In the genomic region with DNA sequence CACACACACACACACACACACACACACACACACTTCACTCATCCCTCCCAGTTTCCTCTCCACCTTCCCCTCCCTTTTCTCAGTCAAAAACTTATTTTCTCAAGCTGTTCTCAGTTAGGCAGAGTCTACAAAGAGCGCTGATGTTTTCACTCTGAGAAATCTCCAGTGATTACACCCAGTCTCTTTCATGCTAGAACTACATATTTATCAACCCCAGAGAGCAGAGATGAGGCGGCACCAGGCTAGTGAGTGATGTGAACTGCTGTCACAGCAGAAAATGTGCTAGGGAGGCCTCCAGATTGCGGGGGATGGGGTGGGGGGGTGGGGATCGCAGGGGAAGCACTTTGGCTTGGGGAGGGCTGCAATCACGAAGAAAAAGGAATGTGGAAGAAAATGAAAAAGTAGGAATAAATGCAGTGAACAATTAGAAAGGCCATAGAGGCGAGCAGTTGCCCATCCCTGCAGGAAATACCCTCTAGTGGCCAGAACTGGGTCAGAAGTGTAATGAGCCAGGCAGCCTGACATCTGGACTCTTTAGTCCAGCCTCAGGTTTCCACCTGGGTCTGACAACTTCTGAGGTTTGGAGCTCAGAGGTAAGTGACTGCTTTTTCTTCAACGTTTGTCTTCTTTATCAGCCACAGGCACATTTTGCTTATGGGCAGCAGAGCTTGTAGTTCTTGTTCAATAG, we compare ENCODE assay signal across 12 mouse cellular contexts.
DNase-seq lines count a peak whose midpoint lies in the region; ATAC-seq and TF ChIP-seq lines count a peak whose summit lies in the region.
"Had no signal": no experiment of that assay in that cellular context is flagged by ENCODE, and none has a peak within 500 bp of the region (broad histone marks: within the 10 kb centered on the region; RNA-seq: fewer than 3 reads in every experiment).

No protein-coding gene starts in this region.

- 0 out of 2 replicates have a peak, but pooled peaks have one; percentile 16 for TF ChIP-seq CTCF in lung, adult 2 months (IDR thresholded peaks at IDR 0.05; ENCODE audit: insufficient read depth, low read length)

- ATAC-seq in heart, embryonic 11.5 days (replicated peaks; ENCODE audit: insufficient number of reproducible peaks, low FRiP score, low TSS enrichment): no peak
- ATAC-seq: inflammation-experienced regulatory T-cells, adult 6 months had no signal

- H3K27ac ChIP-seq in heart, embryonic 11.5 days (ENCODE audit: low read depth, low read length): no peak overlapping the region
- peak overlapping the region; percentile 36; the same call in 1 of the 2 replicates for H3K27ac ChIP-seq in limb, embryonic 10.5 days
- H3K27ac ChIP-seq: midbrain, embryonic 10.5 days; neural tube, embryonic 13.5 days had no signal

- DNase-seq in heart, postnatal 4 days: peak; percentile 6
- DNase-seq in lung, adult 2 months: no peak
- no peak for DNase-seq in lung, postnatal 10 days
- peak; percentile 44 for DNase-seq in embryo, embryonic 11 days
- DNase-seq in limb, embryonic 10.5 days (ENCODE audit: low spot score): no peak
- no peak for DNase-seq in gastrocnemius, adult 18-20 months (ENCODE audit: low spot score)
- DNase-seq: cerebellum, adult 9-11 months; heart, adult 11 months had no signal

- no peak for TF ChIP-seq POLR2A in lung, adult 2 months (IDR thresholded peaks at IDR 0.05; ENCODE audit: borderline replicate concordance, extremely low read depth, low read depth, low read length)

- no peak overlapping the region for H3K4me3 ChIP-seq in heart, embryonic 11.5 days (ENCODE audit: low read depth, low read length)
- H3K4me3 ChIP-seq in lung, adult 2 months (replicated peaks; ENCODE audit: extremely low read depth, low read depth, low read length): no peak overlapping the region
- no peak overlapping the region for H3K4me3 ChIP-seq in limb, embryonic 10.5 days
- H3K4me3 ChIP-seq: midbrain, embryonic 10.5 days; neural tube, embryonic 13.5 days had no signal

- no peaks in the 10 kb centered on the region for H3K36me3 ChIP-seq in heart, embryonic 11.5 days (ENCODE audit: control insufficient read depth, insufficient read depth, low read length)
- no peaks in the 10 kb centered on the region for H3K36me3 ChIP-seq in limb, embryonic 10.5 days
- H3K36me3 ChIP-seq: midbrain, embryonic 10.5 days; neural tube, embryonic 13.5 days had no signal

- no peaks in the 10 kb centered on the region for H3K9me3 ChIP-seq in heart, embryonic 11.5 days (replicated peaks; ENCODE audit: control insufficient read depth, low read length)
- no peaks in the 10 kb centered on the region for H3K9me3 ChIP-seq in limb, embryonic 10.5 days (replicated peaks)
- H3K9me3 ChIP-seq: midbrain, embryonic 10.5 days; neural tube, embryonic 13.5 days had no signal

- H3K27me3 ChIP-seq in heart, embryonic 11.5 days (ENCODE audit: control insufficient read depth, insufficient read depth, low read length): no peaks in the 10 kb centered on the region
- no peaks in the 10 kb centered on the region for H3K27me3 ChIP-seq in limb, embryonic 10.5 days (ENCODE audit: low read depth, poor library complexity, severe bottlenecking)
- H3K27me3 ChIP-seq: neural tube, embryonic 13.5 days had no signal

- H3K4me1 ChIP-seq in heart, embryonic 11.5 days (ENCODE audit: control insufficient read depth, insufficient read depth, low read length): 0 out of 2 replicates have a peak, but pooled peaks cover 2% of the 10 kb centered on the region
- no peaks in the 10 kb centered on the region for H3K4me1 ChIP-seq in lung, adult 2 months (ENCODE audit: control insufficient read depth, insufficient read depth, low read length)
- H3K4me1 ChIP-seq in limb, embryonic 10.5 days: peaks cover 15% of the 10 kb centered on the region
- H3K4me1 ChIP-seq: midbrain, embryonic 10.5 days; neural tube, embryonic 13.5 days had no signal

- WGBS in heart, embryonic 11.5 days (ENCODE audit: insufficient replicate concordance): 37% methylated on average over 7 of the region's 7 CpGs
- 38% methylated on average over 7 of the region's 7 CpGs for WGBS in lung, adult 2 months
- WGBS in limb, embryonic 10.5 days: 35% methylated on average over 7 of the region's 7 CpGs

- no peak overlapping the region for H3K4me2 ChIP-seq in heart, embryonic 11.5 days
- H3K4me2 ChIP-seq: neural tube, embryonic 13.5 days had no signal

- H3K9ac ChIP-seq in heart, embryonic 11.5 days (ENCODE audit: low read depth, low read length): no peak overlapping the region
- H3K9ac ChIP-seq: neural tube, embryonic 13.5 days had no signal

Comparison
In these comparisons a context has a peak if more than half of its experiments do, and no peak if none do; other contexts are left out.
1. DNase-seq: peak in heart, postnatal 4 days (single experiment) and embryo, embryonic 11 days (single experiment); none in lung, adult 2 months (single experiment), lung, postnatal 10 days (single experiment), limb, embryonic 10.5 days (single experiment) and gastrocnemius, adult 18-20 months (single experiment).